Mouse (Mus musculus): Measurements from ENCODE around the gene Srrd.
A peak's percentile ranks its signal among the peaks of the same experiment; 100 is the strongest.
"Not testable (repeated sequence)": the region's sequence is repeated elsewhere in the genome, so short reads cannot be mapped to it uniquely, and the experiment has no call there.

Srrd gene

DNA sequence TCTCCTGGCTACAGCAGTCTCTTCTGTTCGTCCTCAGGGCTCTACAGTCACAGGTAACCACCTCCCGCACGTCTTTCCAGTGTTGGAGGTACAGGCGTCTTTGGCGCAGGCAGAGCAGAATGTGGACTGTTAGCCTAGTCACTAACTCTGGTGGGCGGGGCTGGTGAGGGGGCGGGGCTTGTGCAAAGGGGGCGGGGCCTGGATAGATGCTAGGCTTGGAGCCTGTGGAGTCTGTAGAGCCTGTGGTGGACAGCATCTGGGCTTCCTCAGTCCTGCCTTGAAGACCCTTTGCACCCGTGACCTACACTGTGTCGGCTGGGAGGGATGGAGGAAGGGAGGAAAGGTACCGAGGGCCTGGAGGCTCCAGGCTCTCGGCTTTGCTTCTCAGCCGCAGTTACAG lies 13.1 kb upstream of the Srrd start, which contains the start of gene Gm6583:
Gm6583 (minus strand) TSS at position 124 of the 400 bp plus-strand sequence.
- DNase-seq, result no peak

DNA sequence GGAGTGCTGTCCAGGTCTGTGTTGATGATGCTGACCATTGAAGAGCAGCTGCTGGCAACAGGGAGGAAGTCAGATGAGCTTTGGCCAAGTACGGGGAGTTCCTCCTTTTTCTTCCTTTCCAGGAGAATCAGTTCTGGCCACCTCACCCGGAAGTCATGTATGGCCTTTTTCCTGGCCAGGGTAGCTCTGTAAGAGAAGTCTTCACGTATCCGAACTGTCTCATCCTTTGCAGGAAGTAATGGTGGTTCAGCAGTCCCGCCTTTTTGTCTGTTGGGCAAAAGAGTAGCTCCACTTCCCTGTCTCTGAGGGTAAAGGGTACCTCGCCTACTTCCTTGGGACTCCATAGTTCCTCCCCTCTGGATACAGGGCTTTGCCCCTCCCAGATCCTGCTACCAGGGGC lies 12.7 kb upstream of the Srrd start:
- no peak for DNase-seq

- no peak for DNase-seq
These were observed 6.3 kb upstream of the Srrd start for GRCm38 (mm10) chr5:112349169-112349568.

DNA sequence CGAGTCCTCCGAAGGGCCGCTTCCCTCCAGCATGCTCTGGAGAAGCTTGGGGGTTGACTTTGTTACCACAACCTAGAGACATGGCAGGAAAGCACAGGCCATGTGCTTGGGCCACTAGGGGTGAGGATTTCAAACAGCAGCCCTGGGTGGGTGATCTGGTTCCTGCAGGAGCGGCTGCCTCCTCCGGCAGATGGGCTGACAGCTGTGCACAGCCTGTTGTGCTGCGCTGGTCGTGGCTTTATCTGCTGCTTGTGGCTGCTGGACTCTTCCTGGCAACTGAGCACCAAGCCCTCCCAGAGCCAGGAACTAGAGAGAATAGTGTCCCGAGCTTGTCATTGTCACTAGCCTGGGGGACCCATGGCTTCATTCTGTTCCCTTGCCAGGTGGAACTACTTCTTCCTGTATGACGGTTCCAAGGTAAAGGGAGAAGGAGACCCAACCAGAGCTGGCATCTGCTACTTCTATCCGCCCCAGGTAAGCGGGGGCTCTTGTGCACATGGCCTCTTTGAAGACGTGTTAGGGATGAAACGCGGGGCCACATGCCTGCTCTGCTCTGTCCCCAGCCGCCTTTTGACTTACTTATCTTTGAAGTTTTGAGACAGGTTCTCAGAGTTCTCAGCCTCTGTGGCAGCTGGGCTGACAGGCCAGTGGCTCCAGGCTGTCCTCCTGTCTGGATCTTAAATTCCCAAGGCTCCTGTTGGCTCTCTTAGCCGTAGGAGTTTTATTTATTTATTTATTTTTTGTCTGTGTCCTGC lies 3.5 kb upstream of the Srrd start:
- no peak for DNase-seq

- DNase-seq, result no peak
These were observed 1.5 kb upstream of the Srrd start for GRCm38 (mm10) chr5:112344092-112344960.

DNA sequence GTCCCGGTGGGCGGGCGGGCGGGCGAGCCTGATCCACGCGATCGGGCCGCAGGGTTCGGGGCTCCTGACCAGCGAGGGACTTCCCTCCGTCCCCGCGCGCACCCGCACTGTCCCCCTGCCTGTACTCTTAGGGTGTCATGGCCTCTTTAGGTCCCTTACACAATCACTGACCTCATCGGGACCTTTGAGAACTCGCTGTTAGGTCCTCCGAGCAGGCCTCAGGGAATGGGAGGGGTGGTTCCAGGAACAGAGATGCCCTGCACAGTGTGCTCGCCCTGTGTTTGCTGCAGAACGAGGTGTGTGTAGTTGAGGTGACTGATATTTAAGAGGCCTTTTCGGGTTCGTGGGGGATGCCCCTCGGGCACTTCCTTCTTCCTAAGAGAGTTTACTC lies 360 bp upstream of the Srrd start:
- no peak for DNase-seq

DNA sequence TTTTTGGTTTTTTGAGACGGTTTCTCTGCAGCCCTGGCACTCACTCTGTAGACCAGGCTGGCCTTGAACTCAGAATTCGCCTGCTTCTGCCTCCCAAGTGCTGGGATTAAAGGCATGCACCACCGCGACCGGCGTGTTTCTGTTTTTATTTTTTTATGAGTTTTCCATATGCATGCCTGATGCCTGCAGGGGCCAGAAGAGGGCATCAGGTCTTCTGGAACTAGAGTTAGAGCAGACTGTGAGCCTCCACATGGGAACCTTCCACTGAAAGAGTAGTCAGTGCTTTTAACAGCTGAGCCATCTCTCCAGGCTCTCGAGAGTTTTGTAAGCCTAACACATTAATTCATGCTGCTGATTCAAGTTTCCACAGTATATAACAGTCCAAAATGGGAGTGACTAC lies 3.6 kb downstream of the Srrd start:
- DNase-seq, result no peak

DNA sequence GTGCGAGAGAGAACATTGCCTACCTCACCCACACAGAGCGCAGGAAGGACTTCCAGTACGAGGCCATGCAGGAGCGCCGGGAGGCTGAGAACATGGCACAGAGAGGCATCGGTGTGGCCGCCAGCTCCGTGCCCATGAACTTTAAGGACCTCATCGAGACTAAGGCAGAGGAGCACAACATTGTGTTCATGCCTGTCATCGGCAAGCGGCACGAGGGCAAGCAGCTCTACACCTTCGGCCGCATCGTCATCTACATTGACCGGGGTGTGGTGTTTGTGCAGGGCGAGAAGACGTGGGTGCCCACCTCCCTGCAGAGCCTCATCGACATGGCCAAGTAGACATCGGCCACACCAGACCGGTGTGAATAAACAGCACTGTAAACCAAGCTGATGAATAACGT lies 5.8 kb downstream of the Srrd start:
- no peak for DNase-seq

DNA sequence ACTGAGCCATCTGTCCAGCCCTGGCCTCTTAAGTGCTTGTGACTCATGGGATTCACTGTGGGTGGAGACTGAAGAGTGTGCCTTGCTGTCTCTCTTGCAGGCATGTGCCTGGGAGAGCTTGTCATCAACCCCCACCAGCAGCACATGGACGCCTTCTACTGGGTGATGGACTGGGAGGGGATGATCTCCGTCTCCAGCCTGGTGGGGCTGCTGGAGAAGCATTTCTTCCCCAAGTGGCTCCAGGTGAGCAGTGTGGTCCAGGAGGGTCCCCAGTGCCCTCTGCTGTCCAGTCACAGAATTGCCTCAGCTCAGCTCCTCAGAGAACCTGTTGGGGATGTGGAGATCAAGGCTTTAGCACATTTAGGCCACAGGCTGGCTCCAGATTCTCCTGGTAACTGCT lies 7.4 kb downstream of the Srrd start:
- peak; percentile 68 for DNase-seq

DNA sequence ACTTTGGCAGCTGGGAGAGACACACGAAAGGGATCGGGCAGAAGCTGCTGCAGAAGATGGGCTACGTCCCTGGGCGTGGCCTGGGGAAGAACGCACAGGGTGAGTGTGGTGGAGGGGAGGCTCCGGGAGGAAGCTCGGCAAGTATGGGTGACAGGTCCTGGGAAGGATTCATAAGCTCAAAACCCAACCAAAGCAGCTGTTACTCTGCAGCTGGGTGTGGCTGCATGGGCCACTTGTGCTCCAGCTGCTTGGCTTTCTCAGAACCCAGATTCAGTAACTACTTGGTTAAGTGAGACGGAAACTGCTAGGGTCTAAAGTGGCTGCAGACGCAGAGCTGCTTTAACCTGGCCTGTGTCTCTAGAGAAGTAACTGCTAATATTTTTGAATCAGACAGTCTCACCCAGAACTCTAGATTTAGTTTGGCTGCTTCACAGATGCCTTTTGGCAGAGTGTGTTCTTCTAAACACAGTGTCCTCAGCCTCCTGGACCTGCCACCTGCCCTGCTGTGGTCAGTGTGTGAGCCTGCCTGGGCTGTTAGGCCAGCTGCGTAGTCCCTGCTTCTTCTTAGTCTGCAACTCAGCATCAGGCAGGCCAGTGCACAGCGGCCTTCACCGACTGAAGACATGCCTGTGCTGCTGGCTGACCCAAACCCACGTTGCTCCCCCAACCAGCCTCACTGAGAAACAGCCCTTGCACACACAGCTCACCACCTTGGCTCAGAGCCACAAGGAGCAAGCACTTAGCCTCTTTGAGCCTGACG lies 12.9 kb downstream of the Srrd start:
- DNase-seq, result no peak

- DNase-seq, result no peak
These were observed 15.0 kb downstream of the Srrd start for GRCm38 (mm10) chr5:112327854-112328253.

DNA sequence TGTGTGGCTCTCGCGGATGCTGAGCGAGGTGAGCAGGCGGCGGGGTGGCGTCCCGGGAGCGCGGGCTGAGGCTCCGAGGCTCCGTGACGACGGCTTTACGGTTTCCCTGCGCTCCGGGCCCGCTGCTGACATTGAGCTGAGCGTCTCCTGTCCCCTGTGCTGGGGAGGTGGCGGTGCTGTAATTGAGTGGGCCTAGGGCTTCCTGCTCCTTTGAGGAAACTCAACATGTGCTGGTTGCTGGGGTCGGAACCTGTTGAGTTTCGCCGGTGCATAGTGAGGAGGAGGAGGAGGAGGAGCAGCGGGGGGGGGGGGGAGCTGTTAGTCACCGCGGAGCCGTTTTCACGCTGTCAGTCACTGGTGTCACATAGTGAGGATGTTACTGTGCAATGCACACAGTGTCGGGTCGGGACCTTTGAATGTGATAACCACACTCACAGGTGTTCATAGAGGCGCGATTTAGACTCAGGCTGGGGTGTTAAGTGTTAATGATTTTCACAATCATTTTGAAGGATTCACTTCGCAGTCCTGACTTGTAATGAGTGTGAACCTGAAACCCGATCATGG lies 16.3 kb downstream of the Srrd start:
- DNase-seq, result no peak

- DNase-seq, result peak; percentile 95
These were observed 17.0 kb downstream of the Srrd start, which contains the start of gene Tfip11 for GRCm38 (mm10) chr5:112325546-112326445. Tfip11 (plus strand) TSS chr5:112326358.

GRCm38 (mm10) chr5:112324637-112325545 lies 17.9 kb downstream of the Srrd start:
- DNase-seq, result peak; percentile 63

GRCm38 (mm10) chr5:112323246-112323645 lies 19.6 kb downstream of the Srrd start:
- DNase-seq, result no peak

DNA sequence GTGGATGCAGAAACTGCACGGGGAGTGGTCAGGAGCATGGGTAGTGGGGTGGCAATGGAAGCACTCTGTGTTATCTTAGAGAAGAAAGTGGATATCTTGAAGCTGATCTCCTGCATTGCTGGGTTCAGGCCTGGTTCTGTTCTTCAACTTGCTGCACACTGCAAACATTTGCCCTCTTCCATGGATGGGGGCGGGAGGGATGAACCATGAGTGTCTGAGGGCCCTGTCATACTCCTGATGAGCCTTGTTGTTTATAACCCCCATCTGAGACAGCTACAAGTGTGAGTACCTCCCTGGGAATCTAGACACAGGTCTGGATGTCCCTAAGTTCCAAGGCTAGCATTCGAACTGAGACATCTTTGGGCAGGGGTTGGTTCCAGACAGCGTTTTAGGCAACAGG lies 21.5 kb downstream of the Srrd start:
- no peak for DNase-seq

DNA sequence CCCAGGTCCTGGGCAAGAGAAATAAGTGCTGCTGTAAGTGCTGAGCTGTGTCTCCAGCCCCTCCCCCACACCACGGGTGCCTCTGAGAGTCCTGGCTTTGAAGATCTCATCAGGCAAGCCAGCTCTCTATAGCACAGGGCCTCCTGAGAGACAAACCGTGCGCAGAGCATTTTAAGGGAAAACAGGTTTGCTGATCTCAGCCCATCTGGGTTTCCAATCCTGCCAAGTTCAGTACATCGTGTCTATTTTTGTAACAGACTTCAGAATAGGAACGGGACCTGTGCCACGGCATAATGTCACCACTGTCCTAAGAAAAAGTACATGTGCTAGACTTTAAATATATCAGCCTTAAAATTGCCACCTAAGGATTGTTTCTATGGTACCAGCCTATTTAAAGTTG lies 21.9 kb downstream of the Srrd start:
- DNase-seq, result no peak

GRCm38 (mm10) chr5:112320379-112320778 lies 22.5 kb downstream of the Srrd start:
- no peak for DNase-seq

DNA sequence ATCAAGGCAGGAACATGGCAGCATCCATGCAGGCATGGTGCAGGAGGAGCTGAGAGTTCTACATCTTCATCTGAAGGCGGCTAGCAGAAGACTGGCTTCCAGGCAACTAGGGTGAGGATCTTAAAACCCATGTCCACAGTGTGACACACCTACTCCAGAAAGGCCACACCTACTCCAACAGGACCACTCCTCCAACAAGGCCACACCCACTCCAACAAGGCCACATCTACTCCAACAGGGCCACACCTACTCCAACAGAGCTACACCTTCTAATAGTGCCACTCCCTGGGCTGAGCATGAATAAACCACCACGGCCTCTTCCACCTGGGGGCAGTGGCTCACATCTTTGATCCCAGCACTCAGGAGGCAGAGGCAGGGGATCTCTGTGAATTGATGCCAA lies 23.5 kb downstream of the Srrd start:
- not testable (repeated sequence) for DNase-seq

DNA sequence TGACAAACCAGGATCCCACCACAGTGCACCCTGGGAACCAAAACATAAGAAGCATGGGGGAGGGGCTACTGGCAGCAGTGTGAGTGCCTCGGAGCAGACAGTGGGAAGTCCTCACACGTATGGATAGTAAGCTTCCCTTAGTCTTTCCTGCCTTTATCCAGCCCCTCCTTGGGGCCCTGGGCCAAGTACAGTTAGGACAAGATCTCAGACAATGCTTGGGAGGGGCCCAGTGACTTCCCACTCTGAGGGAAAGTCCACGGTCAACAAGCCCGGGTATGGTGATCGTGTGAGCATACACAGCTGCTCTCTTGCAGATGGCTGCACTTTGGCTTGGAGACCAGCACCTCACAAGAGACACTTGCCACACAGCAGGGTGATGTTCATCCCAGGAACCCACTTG lies 25.5 kb downstream of the Srrd start:
- no peak for DNase-seq

DNA sequence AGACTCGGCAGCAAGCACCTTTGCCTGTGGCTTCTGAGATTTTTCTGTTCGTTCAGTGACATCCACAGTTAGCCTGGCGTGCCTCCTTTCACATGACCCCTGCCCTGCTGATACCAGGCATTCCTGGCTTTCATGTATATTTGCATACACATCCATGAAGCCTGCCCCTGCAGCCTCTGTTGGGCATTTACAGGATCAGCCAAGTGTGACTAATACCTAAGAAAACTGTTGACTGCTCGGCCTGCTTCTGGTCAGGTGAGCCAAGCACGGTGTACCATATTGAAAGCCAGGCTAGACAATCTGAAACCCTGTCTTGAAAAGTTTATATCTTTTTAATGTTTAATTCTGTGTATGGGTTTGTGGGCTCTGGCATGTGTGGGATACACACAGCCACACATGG lies 26.4 kb downstream of the Srrd start:
- DNase-seq, result no peak

All from thymus, postnatal 14 days (tissue).